Mouse (Mus musculus) central nervous system, embryonic 11.5 days (tissue): ENCODE measurements around the gene Tmem41a. TPM values are rescaled to one million over a fixed set of nuclear protein-coding genes. Genes with fewer than 3 reads are reported as not detected.

Experiments used
- polyA plus RNA-seq: library from polyadenylated mRNA; depleted of rRNA; stranded (reverse); fragments of >200 nt; gene quantifications from 2 replicates; pipeline ENCODE4 v1.2.3, GENCODE M21; 2012; rRNA removed

Tmem41a gene
- polyA plus RNA-seq: 21.9 and 24.7 TPM in 2 replicates

DNA sequence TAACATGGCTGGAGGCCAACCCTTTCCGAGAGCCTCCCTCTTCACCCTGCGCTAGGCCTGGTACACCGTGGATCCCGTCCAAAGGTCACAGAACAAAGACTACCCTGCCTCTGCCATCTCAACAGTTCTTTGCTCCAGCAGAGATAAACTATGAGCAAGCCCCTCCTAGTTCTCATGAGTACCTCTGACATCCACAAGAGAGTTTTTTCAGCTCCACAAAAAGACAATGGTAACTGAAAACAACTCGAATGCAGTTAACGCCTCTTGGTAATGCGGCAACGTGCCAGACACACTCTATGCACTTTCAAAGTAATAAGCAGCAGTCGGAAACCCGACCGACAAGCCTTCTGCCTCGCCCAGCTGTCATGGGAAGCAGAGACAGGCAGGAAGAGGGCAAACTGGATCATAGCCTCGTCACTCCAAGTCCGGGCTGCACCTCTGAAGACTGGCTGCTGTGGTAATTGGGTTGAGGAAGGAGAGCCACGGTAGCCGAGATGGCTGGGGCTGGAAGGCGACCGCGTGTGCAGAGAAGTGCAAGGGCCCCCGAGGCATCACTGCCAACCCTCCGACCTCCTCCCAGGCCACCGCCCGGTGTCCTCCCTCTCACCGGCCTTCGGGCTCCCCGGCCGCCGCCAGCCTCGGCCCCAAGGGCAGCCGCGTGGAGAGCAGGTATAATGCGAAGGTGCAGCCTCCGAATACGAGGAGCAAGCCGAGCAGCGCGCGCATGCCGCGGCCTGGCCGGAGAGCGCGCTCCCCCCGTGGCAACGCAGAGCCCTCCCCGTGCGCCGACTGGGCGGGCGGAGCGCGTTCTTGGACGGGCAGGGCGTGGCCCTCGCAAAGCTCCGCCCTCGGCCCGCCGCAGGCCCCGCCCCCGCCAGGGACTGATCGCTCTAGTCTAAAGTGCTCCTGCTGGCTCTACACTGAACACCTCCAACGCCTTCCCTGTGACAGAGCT lies at the start of gene Tmem41a:
Tmem41a (minus strand) TSS at position 792 of the 955 bp plus-strand sequence.

DNA sequence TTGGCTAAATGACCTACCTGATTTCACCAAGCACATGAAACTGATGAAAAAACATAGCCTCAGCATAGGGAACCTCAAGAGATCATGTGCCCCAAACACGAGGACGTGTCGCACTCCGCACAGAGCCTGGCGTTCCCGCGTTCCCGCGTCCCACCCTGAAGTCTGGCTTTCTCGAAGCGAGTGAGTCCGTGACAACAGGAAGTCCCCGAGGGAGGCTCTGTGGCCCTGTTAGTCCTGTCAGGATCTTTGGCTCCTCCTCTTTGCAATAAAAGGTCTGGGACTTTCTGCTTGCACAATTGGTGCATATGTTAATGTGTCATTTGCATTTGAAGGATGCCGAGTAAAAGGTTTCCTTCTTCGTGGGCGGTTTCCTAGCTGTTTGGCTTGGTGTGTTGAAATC lies 48.0 kb upstream of the Tmem41a start, which contains the start of gene Liph:
Liph (minus strand) TSS at position 360 of the 400 bp plus-strand sequence.

Other genes starting within 250 kb of the Tmem41a start
- 2.3 and 2.9 TPM in 2 replicates for gene Ehhadh, start 159.7 kb downstream of the Tmem41a start, polyA plus RNA-seq
- gene Map3k13, start 153.2 kb downstream of the Tmem41a start, polyA plus RNA-seq: 4.6 and 5.6 TPM in 2 replicates
- 0.29 and 0.34 TPM in 2 replicates for gene Liph, start 48.1 kb upstream of the Tmem41a start, polyA plus RNA-seq
- gene Senp2, start 61.9 kb upstream of the Tmem41a start, polyA plus RNA-seq: 46.9 and 59.6 TPM in 2 replicates
- gene Igf2bp2, start 215.7 kb upstream of the Tmem41a start, polyA plus RNA-seq: 50.5 and 69.1 TPM in 2 replicates